Mouse (Mus musculus): ENCODE data around the gene Ano3. TPM values are rescaled to one million over a fixed set of nuclear protein-coding genes. Genes with fewer than 3 reads are reported as not detected.

Ano3 gene
- polyA plus RNA-seq, 1 experiment from 2014 or later: 0.59 TPM

- Histone ChIP-seq H3K4me3 (replicated peaks; ENCODE audit: low read depth, low read length) (peak overlapping the region; percentile 38), H3K4me2 (ENCODE audit: low read length) (peak overlapping the region; percentile 65), H3K27me3 (ENCODE audit: control insufficient read depth, insufficient read depth, low read length) (no peaks in the 10 kb centered on the region), H3K36me3 (ENCODE audit: control insufficient read depth, insufficient read depth, low read length) (no peaks in the 10 kb centered on the region), H3K9me3 (ENCODE audit: control insufficient read depth, low read length) (no peaks in the 10 kb centered on the region), H3K27ac (replicated peaks; ENCODE audit: low read depth, low read length) (no peak overlapping the region), H3K9ac (replicated peaks; ENCODE audit: low read length) (no peak overlapping the region), H3K4me1 (ENCODE audit: control insufficient read depth, insufficient read depth, low read length) (peaks cover 5% of the 10 kb centered on the region; the same call in 1 of the 2 replicates)
- 63% methylated on average over 3 of the region's 3 CpGs for WGBS
- no peak for DNase-seq
- peak; percentile 11; the same call in 1 of the 2 replicates for ATAC-seq (ENCODE audit: low FRiP score, low TSS enrichment)
Measured at GRCm38 (mm10) chr2:110950432-110950803, 305 bp downstream of the Ano3 start.

GRCm38 (mm10) chr2:110949679-110950431, 868 bp downstream of the Ano3 start:
- no peak overlapping the region for H3K27ac ChIP-seq (replicated peaks; ENCODE audit: low read depth, low read length)
- no peaks in the 10 kb centered on the region for H3K27me3 ChIP-seq (ENCODE audit: control insufficient read depth, insufficient read depth, low read length)
- H3K9ac ChIP-seq (replicated peaks; ENCODE audit: low read length): peak overlapping the region; percentile 44
- ATAC-seq (ENCODE audit: low FRiP score, low TSS enrichment): peak; percentile 84
- peak; percentile 77 for DNase-seq
- no peaks in the 10 kb centered on the region for H3K9me3 ChIP-seq (ENCODE audit: control insufficient read depth, low read length)
- peak overlapping the region; percentile 38 for H3K4me3 ChIP-seq (replicated peaks; ENCODE audit: low read depth, low read length)
- 3% methylated on average over 20 of the region's 20 CpGs for WGBS
- H3K4me1 ChIP-seq (ENCODE audit: control insufficient read depth, insufficient read depth, low read length): peaks cover 5% of the 10 kb centered on the region; the same call in 1 of the 2 replicates
- H3K4me2 ChIP-seq (ENCODE audit: low read length): peak overlapping the region; percentile 65
- H3K36me3 ChIP-seq (ENCODE audit: control insufficient read depth, insufficient read depth, low read length): no peaks in the 10 kb centered on the region

GRCm38 (mm10) chr2:110945171-110945570, 5.6 kb downstream of the Ano3 start:
- no peaks in the 10 kb centered on the region for H3K9me3 ChIP-seq (ENCODE audit: control insufficient read depth, low read length)
- DNase-seq: no peak
- WGBS: 73% methylated on average over 1 of the region's 1 CpGs
- no peak overlapping the region for H3K4me3 ChIP-seq (replicated peaks; ENCODE audit: low read depth, low read length)
- no peak overlapping the region for H3K27ac ChIP-seq (replicated peaks; ENCODE audit: low read depth, low read length)
- H3K36me3 ChIP-seq (ENCODE audit: control insufficient read depth, insufficient read depth, low read length): no peaks in the 10 kb centered on the region
- H3K9ac ChIP-seq (replicated peaks; ENCODE audit: low read length): no peak overlapping the region
- no peak overlapping the region for H3K4me2 ChIP-seq (ENCODE audit: low read length)
- no peak for ATAC-seq (ENCODE audit: low FRiP score, low TSS enrichment)
- H3K27me3 ChIP-seq (ENCODE audit: control insufficient read depth, insufficient read depth, low read length): no peaks in the 10 kb centered on the region
- H3K4me1 ChIP-seq (ENCODE audit: control insufficient read depth, insufficient read depth, low read length): peaks cover 3% of the 10 kb centered on the region; the same call in 1 of the 2 replicates

- H3K4me2 ChIP-seq (ENCODE audit: low read length): no peak overlapping the region
- H3K27me3 ChIP-seq (ENCODE audit: control insufficient read depth, insufficient read depth, low read length): no peaks in the 10 kb centered on the region
- no peaks in the 10 kb centered on the region for H3K9me3 ChIP-seq (ENCODE audit: control insufficient read depth, low read length)
- H3K4me3 ChIP-seq (replicated peaks; ENCODE audit: low read depth, low read length): no peak overlapping the region
- no peaks in the 10 kb centered on the region for H3K36me3 ChIP-seq (ENCODE audit: control insufficient read depth, insufficient read depth, low read length)
- DNase-seq (no peak), ATAC-seq (ENCODE audit: low FRiP score, low TSS enrichment) (no peak)
- H3K4me1 ChIP-seq (ENCODE audit: control insufficient read depth, insufficient read depth, low read length): no peaks in the 10 kb centered on the region
- H3K9ac ChIP-seq (replicated peaks; ENCODE audit: low read length): no peak overlapping the region
- no peak overlapping the region for H3K27ac ChIP-seq (replicated peaks; ENCODE audit: low read depth, low read length)
Measured at GRCm38 (mm10) chr2:110935691-110936090, 15.0 kb downstream of the Ano3 start.

- peak; percentile 14 for DNase-seq
- no peak overlapping the region for H3K4me2 ChIP-seq (ENCODE audit: low read length)
- H3K9ac ChIP-seq (replicated peaks; ENCODE audit: low read length): no peak overlapping the region
- H3K36me3 ChIP-seq (ENCODE audit: control insufficient read depth, insufficient read depth, low read length): no peaks in the 10 kb centered on the region
- ATAC-seq (ENCODE audit: low FRiP score, low TSS enrichment): no peak
- no peaks in the 10 kb centered on the region for H3K9me3 ChIP-seq (ENCODE audit: control insufficient read depth, low read length)
- H3K27me3 ChIP-seq (ENCODE audit: control insufficient read depth, insufficient read depth, low read length): no peaks in the 10 kb centered on the region
- no peaks in the 10 kb centered on the region for H3K4me1 ChIP-seq (ENCODE audit: control insufficient read depth, insufficient read depth, low read length)
- no peak overlapping the region for H3K4me3 ChIP-seq (replicated peaks; ENCODE audit: low read depth, low read length)
- H3K27ac ChIP-seq (replicated peaks; ENCODE audit: low read depth, low read length): no peak overlapping the region
Measured at GRCm38 (mm10) chr2:110929126-110929525, 21.6 kb downstream of the Ano3 start.

GRCm38 (mm10) chr2:110909506-110909905, 41.2 kb downstream of the Ano3 start:
- ATAC-seq (ENCODE audit: low FRiP score, low TSS enrichment): no peak
- WGBS: 71% methylated on average over 2 of the region's 2 CpGs
- Histone ChIP-seq H3K27me3 (ENCODE audit: control insufficient read depth, insufficient read depth, low read length) (no peaks in the 10 kb centered on the region), H3K36me3 (ENCODE audit: control insufficient read depth, insufficient read depth, low read length) (no peaks in the 10 kb centered on the region), H3K4me1 (ENCODE audit: control insufficient read depth, insufficient read depth, low read length) (no peaks in the 10 kb centered on the region), H3K4me2 (ENCODE audit: low read length) (no peak overlapping the region), H3K27ac (replicated peaks; ENCODE audit: low read depth, low read length) (no peak overlapping the region), H3K4me3 (replicated peaks; ENCODE audit: low read depth, low read length) (no peak overlapping the region), H3K9me3 (ENCODE audit: control insufficient read depth, low read length) (no peaks in the 10 kb centered on the region), H3K9ac (replicated peaks; ENCODE audit: low read length) (no peak overlapping the region)
- DNase-seq: peak; percentile 30

GRCm38 (mm10) chr2:110906473-110906872, 44.2 kb downstream of the Ano3 start:
- no peaks in the 10 kb centered on the region for H3K4me1 ChIP-seq (ENCODE audit: control insufficient read depth, insufficient read depth, low read length)
- H3K27ac ChIP-seq (replicated peaks; ENCODE audit: low read depth, low read length): no peak overlapping the region
- H3K9me3 ChIP-seq (ENCODE audit: control insufficient read depth, low read length): no peaks in the 10 kb centered on the region
- no peak overlapping the region for H3K4me3 ChIP-seq (replicated peaks; ENCODE audit: low read depth, low read length)
- H3K36me3 ChIP-seq (ENCODE audit: control insufficient read depth, insufficient read depth, low read length): no peaks in the 10 kb centered on the region
- no peak overlapping the region for H3K9ac ChIP-seq (replicated peaks; ENCODE audit: low read length)
- no peak overlapping the region for H3K4me2 ChIP-seq (ENCODE audit: low read length)
- no peak for ATAC-seq (ENCODE audit: low FRiP score, low TSS enrichment)
- DNase-seq: peak; percentile 1
- H3K27me3 ChIP-seq (ENCODE audit: control insufficient read depth, insufficient read depth, low read length): no peaks in the 10 kb centered on the region
- WGBS: 48% methylated on average over 3 of the region's 3 CpGs

- no peaks in the 10 kb centered on the region for H3K9me3 ChIP-seq (ENCODE audit: control insufficient read depth, low read length)
- DNase-seq: no peak
Measured at GRCm38 (mm10) chr2:110896477-110897270, 54.0 kb downstream of the Ano3 start.

More at GRCm38 (mm10) chr2:110896477-110897270, 54.0 kb downstream of the Ano3 start:
- Histone ChIP-seq H3K4me2 (ENCODE audit: low read length) (no peak overlapping the region), H3K27ac (replicated peaks; ENCODE audit: low read depth, low read length) (no peak overlapping the region), H3K4me3 (replicated peaks; ENCODE audit: low read depth, low read length) (no peak overlapping the region), H3K4me1 (ENCODE audit: control insufficient read depth, insufficient read depth, low read length) (no peaks in the 10 kb centered on the region), H3K36me3 (ENCODE audit: control insufficient read depth, insufficient read depth, low read length) (no peaks in the 10 kb centered on the region), H3K27me3 (ENCODE audit: control insufficient read depth, insufficient read depth, low read length) (no peaks in the 10 kb centered on the region), H3K9ac (replicated peaks; ENCODE audit: low read length) (no peak overlapping the region)
- 93% methylated on average over 2 of the region's 2 CpGs for WGBS
- no peak for ATAC-seq (ENCODE audit: low FRiP score, low TSS enrichment)

Measured in midbrain, embryonic 14.5 days (tissue).